Mouse (Mus musculus) bone marrow, adult 2 months (tissue): ENCODE data around the gene Stx1b.

ENCODE experiments used
- CTCF ChIP-seq: fragments of 200-500 bp; IDR thresholded peaks from 2 replicates; pipeline ENCODE4 v1.5.1; 2011; ENCODE audit warnings: low read length, control low read depth; ENCODE audit not compliant: control insufficient read depth, insufficient read depth
- POLR2A ChIP-seq: fragments of 200-500 bp; IDR thresholded peaks from 2 replicates; pipeline ENCODE4 v1.6.1; 2011; ENCODE audit warnings: low read depth, mild to moderate bottlenecking, control low read depth, low read length, borderline replicate concordance; ENCODE audit not compliant: control insufficient read depth

GRCm38 (mm10) chr7:127772557-127772956, 51.8 kb downstream of the Stx1b start:
- TF ChIP-seq CTCF: no peak
- TF ChIP-seq POLR2A: no peak
